Mouse (Mus musculus): ENCODE measurements around the gene Tpm1.

Tpm1 gene

GRCm38 (mm10) chr9:66978468-66978867, 70.7 kb downstream of the Tpm1 start:
- DNase-seq, result no peak

- no peak for DNase-seq
These were observed 71.2 kb downstream of the Tpm1 start for GRCm38 (mm10) chr9:66977982-66978381.

- DNase-seq, result no peak
These were observed 72.1 kb downstream of the Tpm1 start for GRCm38 (mm10) chr9:66977121-66977520.

- peak; percentile 96 for DNase-seq
These were observed 74.0 kb downstream of the Tpm1 start, which contains the start of gene Lactb for GRCm38 (mm10) chr9:66975239-66975645. Gene Lactb (minus strand): TSS chr9:66975484.

GRCm38 (mm10) chr9:66974721-66975225, 74.4 kb downstream of the Tpm1 start:
- DNase-seq, result peak; percentile 70

Data from cerebellum, adult 11-12 months (tissue).